Mouse (Mus musculus) forebrain, embryonic 10.5 days (tissue): ENCODE measurements around the gene Nipal3. TPM values are rescaled to one million over a fixed set of nuclear protein-coding genes. Genes with fewer than 3 reads are reported as not detected.

Experiments
- DNase-seq: peaks from one replicate; pipeline ENCODE4 v3.0.0-alpha.2; 2017; ENCODE audit warnings: low spot score; ENCODE audit errors: extremely low spot score
- H3K27ac ChIP-seq: fragments of 300-500 bp; sonication (generic); 2 replicates; pipeline ENCODE4 v1.5.1; 2016; ENCODE audit warnings: mild to moderate bottlenecking
- H3K27me3 ChIP-seq: fragments of 300-500 bp; sonication (generic); 2 replicates; pipeline ENCODE4 v1.6.1; 2016; ENCODE audit warnings: mild to moderate bottlenecking; ENCODE audit not compliant: poor library complexity, severe bottlenecking
- H3K36me3 ChIP-seq: fragments of 300-500 bp; sonication (generic); replicated peaks from 2 replicates; pipeline ENCODE4 v1.6.1; 2016; ENCODE audit warnings: mild to moderate bottlenecking, moderate library complexity
- H3K4me1 ChIP-seq: fragments of 300-500 bp; sonication (generic); 2 replicates; pipeline ENCODE4 v1.6.1; 2016
- H3K4me3 ChIP-seq: fragments of 300-500 bp; sonication (generic); 2 replicates; pipeline ENCODE4 v1.5.1; 2016; ENCODE audit warnings: mild to moderate bottlenecking, moderate library complexity
- H3K9me3 ChIP-seq: fragments of 300-500 bp; sonication (generic); 2 replicates; pipeline ENCODE4 v1.6.1; 2016; ENCODE audit warnings: mild to moderate bottlenecking, moderate library complexity
- WGBS: fragments of 180-500 bp; shearing (Covaris S2); methylation state at CpG from one replicate; pipeline ENCODE4 v1.1.7; 2016; 5-methylcytosine and 5-hydroxymethylcytosine counted together
- polyA plus RNA-seq: library from polyadenylated mRNA; unstranded; fragments of >200 nt; fragmentation: Nextera tagmentation; extraction: Ambion mirVana; gene quantifications from 2 replicates; pipeline ENCODE4 v1.2.1, GENCODE M21; 2016

The Nipal3 gene
- polyA plus RNA-seq, 1 experiment from 2014 or later, result 2.9 TPM

GRCm38 (mm10) chr4:135520421-135520820, 25.6 kb upstream of the Nipal3 start:
- 86% methylated on average over 9 of the region's 9 CpGs for WGBS
- no peak for DNase-seq
- Histone ChIP-seq H3K27ac (no peak overlapping the region), H3K36me3 (no peaks in the 10 kb centered on the region), H3K27me3 (peaks cover 55% of the 10 kb centered on the region), H3K4me3 (no peak overlapping the region), H3K9me3 (no peaks in the 10 kb centered on the region), H3K4me1 (peaks cover 37% of the 10 kb centered on the region)

DNA sequence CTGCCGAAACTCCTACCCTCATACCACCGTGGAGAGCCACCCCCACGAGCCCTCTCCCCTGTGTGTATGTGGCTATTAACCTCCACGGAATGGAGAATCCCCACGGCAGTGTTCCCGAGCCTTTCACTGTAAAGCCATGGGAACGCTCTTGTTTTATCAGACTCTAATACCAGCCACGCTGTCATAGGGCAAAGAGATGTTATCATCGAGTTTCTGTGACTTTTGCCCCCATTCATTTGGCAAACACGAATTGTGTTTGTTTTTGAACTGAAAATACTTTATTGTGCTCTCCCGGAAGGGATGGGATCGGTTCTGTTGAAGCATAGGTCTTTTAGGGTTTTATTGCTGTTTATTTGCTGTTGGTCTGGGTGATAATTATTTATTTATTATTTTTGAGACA, 23.3 kb upstream of the Nipal3 start:
- DNase-seq, result no peak
- Histone ChIP-seq H3K27me3 (peaks cover 39% of the 10 kb centered on the region), H3K27ac (0 out of 2 replicates have a peak overlapping the region, but pooled peaks have one; percentile 25), H3K36me3 (no peaks in the 10 kb centered on the region), H3K4me1 (peaks cover 27% of the 10 kb centered on the region), H3K9me3 (no peaks in the 10 kb centered on the region), H3K4me3 (no peak overlapping the region)
- WGBS, result 87% methylated on average over 12 of the region's 12 CpGs

DNA sequence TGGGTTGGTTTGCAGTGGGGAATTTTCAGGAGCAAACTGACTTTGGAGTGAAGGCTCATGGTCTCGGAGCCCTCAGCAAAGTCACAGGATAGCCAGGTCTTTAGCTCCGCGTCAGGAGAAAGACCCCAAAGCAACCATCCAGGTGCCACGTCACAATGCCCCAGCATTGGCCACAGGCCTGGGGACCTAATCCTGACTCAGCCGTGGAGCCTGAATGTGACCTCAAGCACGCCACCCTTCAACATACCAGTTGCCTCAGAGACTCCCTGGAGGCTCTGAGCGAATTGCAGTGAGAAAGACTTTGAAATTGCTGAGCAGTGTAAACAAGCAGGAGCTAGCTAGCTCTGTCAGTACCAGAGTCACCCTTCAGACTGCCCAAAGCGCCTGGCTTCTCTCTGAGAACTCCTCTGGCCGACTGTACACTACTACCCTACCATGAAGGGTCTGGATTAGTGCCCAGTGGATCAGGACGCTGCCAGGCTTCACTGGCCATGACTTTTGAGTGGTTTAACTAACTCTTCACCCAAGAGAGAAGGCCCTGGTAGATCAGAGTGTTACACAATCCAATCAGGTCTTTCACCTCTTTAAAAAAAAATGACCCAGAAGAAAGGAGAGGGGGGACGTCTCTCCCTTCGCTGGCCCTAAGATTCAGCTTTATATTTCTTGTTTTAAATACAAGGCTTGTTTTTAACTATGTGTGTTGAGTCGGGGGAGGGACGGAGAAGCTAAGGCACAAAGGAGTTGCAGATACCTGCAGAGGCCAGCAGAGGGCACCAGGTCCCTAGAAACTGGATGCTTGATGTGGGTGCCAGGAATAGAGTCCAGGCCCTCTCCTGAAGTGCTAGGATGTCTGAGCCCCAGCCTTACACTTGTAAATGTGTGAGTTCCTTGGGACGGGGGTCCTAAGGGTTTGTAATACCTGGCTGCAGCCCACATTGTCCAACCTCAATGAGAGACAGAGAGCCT, 21.8 kb upstream of the Nipal3 start:
- peaks cover 30% of the 10 kb centered on the region for H3K27me3 ChIP-seq
- no peaks in the 10 kb centered on the region for H3K36me3 ChIP-seq
- H3K27ac ChIP-seq, result peak overlapping the region; percentile 36; the same call in 1 of the 2 replicates
- peaks cover 27% of the 10 kb centered on the region for H3K4me1 ChIP-seq
- no peak overlapping the region for H3K4me3 ChIP-seq
- 55% methylated on average over 15 of the region's 15 CpGs for WGBS
- peak; percentile 56 for DNase-seq
- H3K9me3 ChIP-seq, result no peaks in the 10 kb centered on the region

- no peak for DNase-seq
- H3K4me1 ChIP-seq, result peaks cover 27% of the 10 kb centered on the region
- no peak overlapping the region for H3K27ac ChIP-seq
- H3K27me3 ChIP-seq, result peaks cover 28% of the 10 kb centered on the region
- no peaks in the 10 kb centered on the region for H3K36me3 ChIP-seq
- no peaks in the 10 kb centered on the region for H3K9me3 ChIP-seq
- WGBS, result 67% methylated on average over 14 of the region's 14 CpGs
- H3K4me3 ChIP-seq, result no peak overlapping the region
These were observed 20.1 kb upstream of the Nipal3 start for GRCm38 (mm10) chr4:135514925-135515324.

DNA sequence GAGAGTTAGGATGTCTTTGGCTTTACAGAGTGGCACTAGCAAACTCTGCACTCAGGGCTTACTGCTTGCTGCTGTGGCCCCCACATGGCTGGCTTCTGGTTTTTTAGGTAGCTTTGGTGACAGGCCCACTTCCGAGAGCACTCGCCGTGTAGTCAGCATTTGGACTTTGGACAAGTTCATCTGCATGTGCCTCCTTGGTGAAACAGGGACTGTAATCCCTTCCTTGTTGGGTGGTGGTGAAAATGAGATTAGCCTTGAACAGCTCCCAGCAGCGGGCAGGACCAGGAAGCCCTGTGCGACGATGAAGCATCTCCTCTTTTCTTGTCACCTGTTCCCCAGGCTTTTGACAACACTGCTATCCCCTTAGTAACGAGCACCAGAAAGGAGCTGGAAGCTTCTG, 19.0 kb upstream of the Nipal3 start:
- 89% methylated on average over 7 of the region's 7 CpGs for WGBS
- Histone ChIP-seq H3K36me3 (no peaks in the 10 kb centered on the region), H3K4me1 (peaks cover 32% of the 10 kb centered on the region), H3K9me3 (no peaks in the 10 kb centered on the region), H3K4me3 (no peak overlapping the region), H3K27me3 (peaks cover 38% of the 10 kb centered on the region), H3K27ac (no peak overlapping the region)
- DNase-seq, result no peak

DNA sequence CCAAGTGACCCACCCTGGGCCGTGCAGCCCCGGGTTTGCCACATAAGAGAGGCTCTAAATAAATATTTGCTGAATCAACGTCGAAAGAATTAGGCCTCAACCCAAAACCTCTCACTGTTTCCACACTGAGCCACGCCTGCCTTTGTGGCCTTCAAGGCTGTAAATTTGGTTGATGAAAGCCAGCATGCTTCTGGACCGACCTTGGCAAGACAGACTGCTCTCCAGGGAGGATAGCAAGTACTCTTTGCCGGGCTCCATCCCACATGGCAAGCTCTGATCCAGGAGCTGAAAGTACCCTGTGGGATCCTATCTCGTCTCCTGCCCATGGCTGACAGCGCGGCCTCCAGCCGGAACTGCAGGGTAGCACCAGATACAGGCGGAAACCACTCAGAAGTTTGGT, 14.7 kb upstream of the Nipal3 start:
- whole genome bisulfite sequencing, result 71% methylated on average over 12 of the region's 12 CpGs
- Histone ChIP-seq H3K4me3 (no peak overlapping the region), H3K4me1 (peaks cover 21% of the 10 kb centered on the region), H3K27ac (no peak overlapping the region), H3K36me3 (no peaks in the 10 kb centered on the region), H3K27me3 (peaks cover 33% of the 10 kb centered on the region), H3K9me3 (no peaks in the 10 kb centered on the region)
- no peak for DNase-seq

- Histone ChIP-seq H3K36me3 (no peaks in the 10 kb centered on the region), H3K27ac (peak overlapping the region; percentile 72), H3K27me3 (peaks cover 33% of the 10 kb centered on the region), H3K4me1 (peaks cover 17% of the 10 kb centered on the region), H3K4me3 (peak overlapping the region; percentile 39), H3K9me3 (no peaks in the 10 kb centered on the region)
- DNase-seq, result peak; percentile 86
- 13% methylated on average over 13 of the region's 13 CpGs for WGBS
These were observed 13.7 kb upstream of the Nipal3 start for GRCm38 (mm10) chr4:135508419-135509039.

DNA sequence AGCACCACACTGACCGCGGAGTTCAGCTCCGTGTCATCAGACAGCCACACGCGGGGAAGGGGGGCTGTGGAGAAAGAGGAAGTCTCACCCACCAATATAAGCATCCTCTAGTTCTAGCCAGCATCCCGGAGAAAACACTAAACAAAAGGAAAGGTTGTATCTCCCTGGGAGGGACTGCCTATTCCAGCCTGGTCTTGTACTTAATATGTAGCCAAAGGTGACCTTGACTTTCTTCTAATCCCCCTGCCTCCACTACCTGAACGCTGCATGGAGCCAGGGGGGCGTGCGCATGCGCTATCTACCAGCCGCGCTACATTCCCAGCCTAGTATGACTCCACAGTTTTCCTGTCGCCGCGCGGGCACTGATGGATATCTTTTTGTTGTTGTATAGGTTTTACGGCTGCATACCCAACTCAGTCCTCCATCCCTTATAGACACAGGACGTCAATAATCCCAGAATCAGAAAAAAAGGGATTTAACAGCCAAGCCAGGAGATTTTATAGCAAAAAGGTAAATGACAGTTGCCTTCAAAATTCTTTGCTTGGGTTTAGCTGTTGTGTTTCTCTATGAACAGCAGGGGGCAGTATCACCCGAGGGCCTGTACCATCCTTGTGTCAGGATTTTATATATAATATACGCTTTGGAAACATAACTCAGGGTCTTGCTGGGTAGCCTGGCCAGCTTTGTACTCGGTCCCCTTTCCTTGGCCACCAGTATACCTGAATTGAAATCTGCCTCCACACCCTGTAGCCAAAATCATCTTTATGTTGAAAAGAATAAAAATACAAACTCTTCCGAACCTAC, 12.9 kb upstream of the Nipal3 start:
- peak; percentile 62 for DNase-seq
- 18% methylated on average over 22 of the region's 22 CpGs for WGBS

DNA sequence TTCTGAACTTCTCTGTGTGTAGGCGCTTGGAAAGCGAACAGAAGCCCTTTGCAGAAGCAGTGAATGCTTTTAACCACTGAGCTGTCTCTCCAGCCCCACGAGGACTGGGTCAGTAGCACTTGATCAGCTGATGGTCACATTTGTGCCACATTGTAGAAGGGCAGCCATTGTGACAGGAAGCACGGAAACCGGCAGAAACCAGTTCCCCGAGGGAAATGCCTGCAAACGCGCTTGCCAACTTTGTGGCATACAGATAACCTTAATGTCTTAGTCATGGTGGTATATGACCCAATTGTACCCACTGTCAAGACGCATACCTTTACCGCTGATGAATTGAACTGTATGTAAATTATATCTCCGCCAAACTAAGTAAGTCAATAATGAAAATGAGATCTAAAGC, 11.0 kb upstream of the Nipal3 start:
- Histone ChIP-seq H3K4me3 (no peak overlapping the region), H3K27me3 (peaks cover 21% of the 10 kb centered on the region), H3K4me1 (peaks cover 17% of the 10 kb centered on the region), H3K27ac (no peak overlapping the region), H3K36me3 (no peaks in the 10 kb centered on the region), H3K9me3 (peaks cover 5% of the 10 kb centered on the region)
- no peak for DNase-seq
- 83% methylated on average over 11 of the region's 11 CpGs for WGBS

More for the DNA sequence above, 12.9 kb upstream of the Nipal3 start:
- H3K36me3 ChIP-seq, result no peaks in the 10 kb centered on the region
- peak overlapping the region; percentile 41; the same call in 1 of the 2 replicates for H3K27ac ChIP-seq
- peaks cover 17% of the 10 kb centered on the region for H3K4me1 ChIP-seq
- H3K27me3 ChIP-seq, result peaks cover 33% of the 10 kb centered on the region
- peak overlapping the region; percentile 42 for H3K4me3 ChIP-seq
- H3K9me3 ChIP-seq, result no peaks in the 10 kb centered on the region

- WGBS, result 55% methylated on average over 4 of the region's 4 CpGs
- Histone ChIP-seq H3K27ac (no peak overlapping the region), H3K4me1 (no peaks in the 10 kb centered on the region)
These were observed 6.7 kb upstream of the Nipal3 start for GRCm38 (mm10) chr4:135501587-135501986.

DNA sequence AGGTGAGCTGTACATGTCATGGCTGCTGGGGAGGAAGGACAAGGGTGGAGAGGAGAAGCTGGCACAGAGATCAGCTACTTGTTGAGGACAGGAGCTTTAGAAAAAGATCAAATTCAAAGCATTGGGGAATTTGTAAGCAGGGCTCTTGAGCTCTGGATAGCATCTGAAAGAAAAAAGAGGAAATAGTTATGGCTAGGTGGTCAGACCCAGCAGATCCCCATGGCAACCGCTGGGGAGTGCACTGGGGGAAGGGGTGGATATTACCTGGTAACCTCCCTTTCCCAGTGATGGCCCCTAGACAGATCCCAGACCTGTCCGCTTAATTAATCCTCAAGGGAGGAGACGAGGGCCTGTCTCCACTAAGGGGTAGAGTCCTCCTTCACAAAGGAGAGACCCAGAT, 5.0 kb upstream of the Nipal3 start:
- Histone ChIP-seq H3K36me3 (no peaks in the 10 kb centered on the region), H3K4me3 (no peak overlapping the region), H3K27me3 (peaks cover 5% of the 10 kb centered on the region; the same call in 1 of the 2 replicates), H3K4me1 (peaks cover 14% of the 10 kb centered on the region), H3K27ac (no peak overlapping the region), H3K9me3 (peaks cover 10% of the 10 kb centered on the region)
- DNase-seq, result no peak
- WGBS, result 84% methylated on average over 3 of the region's 3 CpGs

More at GRCm38 (mm10) chr4:135501587-135501986, 6.7 kb upstream of the Nipal3 start:
- peaks cover 10% of the 10 kb centered on the region for H3K9me3 ChIP-seq
- H3K36me3 ChIP-seq, result no peaks in the 10 kb centered on the region
- H3K27me3 ChIP-seq, result no peaks in the 10 kb centered on the region
- no peak overlapping the region for H3K4me3 ChIP-seq
- DNase-seq, result no peak

GRCm38 (mm10) chr4:135498136-135498535, 3.3 kb upstream of the Nipal3 start:
- H3K27ac ChIP-seq, result no peak overlapping the region
- WGBS, result 82% methylated on average over 6 of the region's 6 CpGs
- peaks cover 5% of the 10 kb centered on the region; the same call in 1 of the 2 replicates for H3K27me3 ChIP-seq
- no peak for DNase-seq
- H3K9me3 ChIP-seq, result peaks cover 10% of the 10 kb centered on the region
- H3K4me1 ChIP-seq, result peaks cover 24% of the 10 kb centered on the region
- no peaks in the 10 kb centered on the region for H3K36me3 ChIP-seq
- no peak overlapping the region for H3K4me3 ChIP-seq
